Mouse (Mus musculus) right cerebral cortex, postnatal 25 days (tissue): ENCODE measurements around the gene Capg.

Source experiments
- DNase-seq: peaks from one replicate; pipeline ENCODE4 v3.0.0; 2022

Gene Capg

GRCm38 (mm10) chr6:72571826-72572225 is 27.6 kb downstream of the Capg start:
- DNase-seq = no peak

- no peak for DNase-seq
These were observed 31.9 kb downstream of the Capg start for GRCm38 (mm10) chr6:72576041-72576440.

- no peak for DNase-seq
These were observed 37.6 kb downstream of the Capg start for GRCm38 (mm10) chr6:72581625-72582382.

- no peak for DNase-seq
These were observed 39.1 kb downstream of the Capg start for GRCm38 (mm10) chr6:72583211-72583839.

GRCm38 (mm10) chr6:72584154-72584553 is 40.0 kb downstream of the Capg start:
- DNase-seq = no peak

- DNase-seq = no peak
These were observed 42.5 kb downstream of the Capg start for GRCm38 (mm10) chr6:72586701-72587100.

- no peak for DNase-seq
These were observed 44.1 kb downstream of the Capg start for GRCm38 (mm10) chr6:72588307-72588706.

- no peak for DNase-seq
These were observed 45.9 kb downstream of the Capg start for GRCm38 (mm10) chr6:72590111-72590510.

GRCm38 (mm10) chr6:72593011-72593803 is 49.0 kb downstream of the Capg start:
- DNase-seq = no peak

- no peak for DNase-seq
These were observed 49.7 kb downstream of the Capg start for GRCm38 (mm10) chr6:72593914-72594313.

GRCm38 (mm10) chr6:72597083-72597874 is 53.1 kb downstream of the Capg start:
- no peak for DNase-seq

- peak; percentile 85 for DNase-seq
These were observed 54.0 kb downstream of the Capg start, which contains the start of the genes Elmod3 and Retsat for GRCm38 (mm10) chr6:72597956-72598753. Elmod3 (minus strand) TSS chr6:72598413. Retsat (plus strand) TSS chr6:72598475.

GRCm38 (mm10) chr6:72598791-72599557 is 54.8 kb downstream of the Capg start:
- DNase-seq = no peak

GRCm38 (mm10) chr6:72600216-72600615 is 56.0 kb downstream of the Capg start:
- no peak for DNase-seq

GRCm38 (mm10) chr6:72600771-72601170 is 56.6 kb downstream of the Capg start:
- no peak for DNase-seq

- peak; percentile 76 for DNase-seq
These were observed 57.5 kb downstream of the Capg start for GRCm38 (mm10) chr6:72601732-72602131.

GRCm38 (mm10) chr6:72604066-72604465 is 59.9 kb downstream of the Capg start:
- no peak for DNase-seq

- DNase-seq = no peak
These were observed 62.9 kb downstream of the Capg start for GRCm38 (mm10) chr6:72607060-72607459.

- no peak for DNase-seq
These were observed 63.5 kb downstream of the Capg start for GRCm38 (mm10) chr6:72607676-72608075.

GRCm38 (mm10) chr6:72608662-72609184 is 64.5 kb downstream of the Capg start:
- no peak for DNase-seq

GRCm38 (mm10) chr6:72610261-72610660 is 66.1 kb downstream of the Capg start:
- DNase-seq = no peak
